Mouse (Mus musculus): ENCODE results near the gene Igfbp7.

DNA sequence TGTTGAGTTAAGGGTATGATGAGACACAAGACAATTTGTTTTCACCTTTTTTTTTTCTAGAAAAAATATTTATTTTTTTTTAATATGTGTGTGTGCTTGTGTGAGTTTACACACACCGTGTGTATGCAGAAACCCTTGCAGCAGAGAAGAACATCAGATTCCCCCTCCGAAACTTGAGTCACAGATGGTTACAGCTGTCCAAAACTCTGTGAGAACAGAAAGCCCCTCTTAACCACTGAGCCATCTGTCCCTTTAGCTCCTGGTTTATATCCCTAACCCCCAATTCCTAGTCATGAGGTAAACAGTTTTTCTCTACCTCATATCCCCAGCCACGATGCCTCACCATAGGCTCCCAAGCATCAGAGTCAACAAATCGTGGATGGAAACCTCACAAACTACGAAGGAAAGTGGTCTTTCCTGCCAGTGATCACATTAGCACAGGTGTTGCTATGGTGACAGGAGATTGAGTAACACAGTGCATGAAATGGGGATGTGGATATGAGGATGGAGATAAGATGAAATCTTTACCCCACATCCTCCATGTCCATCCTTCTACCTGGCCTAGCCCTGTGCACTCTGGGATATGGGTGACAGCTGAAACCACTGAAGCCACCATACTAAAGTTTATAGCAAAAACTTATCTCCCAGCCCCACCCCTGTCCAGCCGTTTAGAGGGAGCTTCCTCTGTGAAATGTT is 21.8 kb downstream of the Igfbp7 start:
- TF ChIP-seq POLR2A (IDR thresholded peaks at IDR 0.05; ENCODE audit: low read depth, low read length): no peak
- TF ChIP-seq CTCF (IDR thresholded peaks at IDR 0.05; ENCODE audit: borderline replicate concordance, insufficient read depth, low read length): no peak
